Comparison of ENCODE assay signal across 9 mouse cellular contexts in the genomic region with DNA sequence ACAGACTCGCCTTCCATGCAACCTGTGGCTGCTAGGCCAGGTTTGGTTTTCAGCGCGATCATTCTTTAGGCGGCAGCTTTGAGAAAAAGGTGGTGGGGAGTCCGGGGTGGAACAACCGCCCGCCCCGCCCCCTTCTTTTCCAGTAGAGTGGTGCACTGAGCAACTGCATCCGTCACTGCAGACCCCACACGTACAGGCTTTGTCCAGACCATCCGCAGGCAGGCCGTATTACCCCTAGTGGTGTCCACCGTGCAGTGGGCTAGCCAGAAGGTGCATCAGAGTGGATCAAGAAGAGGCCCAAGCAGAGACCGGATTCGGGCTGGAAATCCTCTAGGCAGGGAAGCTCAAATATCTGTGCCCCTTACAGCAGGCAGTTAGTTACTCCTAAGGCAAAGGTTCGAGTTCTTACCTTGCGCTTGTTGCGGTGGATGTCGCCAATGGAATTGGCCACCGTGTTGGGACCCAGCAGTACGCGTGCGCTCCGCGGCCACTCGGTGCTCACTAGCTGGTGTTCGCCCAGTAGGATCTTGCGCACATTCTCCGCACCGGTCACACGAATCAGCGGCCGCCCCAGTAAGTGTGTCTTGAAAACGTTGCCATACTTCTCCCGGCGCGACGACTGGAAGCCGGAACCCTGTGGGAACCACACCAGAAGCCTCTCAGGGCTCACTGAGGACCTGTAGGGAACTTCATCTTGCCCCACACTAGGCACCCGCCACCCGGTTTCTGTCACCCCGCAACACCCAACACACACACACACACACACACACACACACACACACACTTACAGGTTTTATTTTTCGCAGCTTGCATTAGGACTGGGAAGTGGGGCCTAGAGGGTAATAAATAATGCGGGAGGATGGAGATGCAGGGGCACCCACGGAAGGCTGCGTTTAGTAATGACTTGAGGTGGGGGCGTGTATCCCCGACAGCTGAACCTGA. TPM values are rescaled to one million over a fixed set of nuclear protein-coding genes. Genes with fewer than 3 reads are reported as not detected.
A peak's percentile ranks its signal among the peaks of the same experiment; 100 is the strongest.
DNase-seq lines count a peak whose midpoint lies in the region; ATAC-seq and TF ChIP-seq lines count a peak whose summit lies in the region.
"Had no signal": no experiment of that assay in that cellular context is flagged by ENCODE, and none has a peak within 500 bp of the region (broad histone marks: within the 10 kb centered on the region; RNA-seq: fewer than 3 reads in every experiment).

No protein-coding gene starts in this region.

- H3K9ac ChIP-seq in lung, embryonic 14.5 days, result no peak overlapping the region
- H3K9ac ChIP-seq in forebrain, embryonic 13.5 days, result no peak overlapping the region
- peak overlapping the region; percentile 54 for H3K9ac ChIP-seq in hindbrain, embryonic 16.5 days (ENCODE audit: low read depth, low read length)

- peaks cover 88% of the 10 kb centered on the region for H3K27me3 ChIP-seq in lung, embryonic 14.5 days (ENCODE audit: insufficient read depth, low read length)
- H3K27me3 ChIP-seq in forebrain, embryonic 13.5 days, result peaks cover 99% of the 10 kb centered on the region
- H3K27me3 ChIP-seq in hindbrain, embryonic 16.5 days (replicated peaks; ENCODE audit: control insufficient read depth, insufficient read depth, low read length), result peaks cover 49% of the 10 kb centered on the region
- H3K27me3 ChIP-seq: Patski had no signal

- ATAC-seq in lung, embryonic 14.5 days (ENCODE audit: insufficient read depth), result peak; percentile 44
- ATAC-seq in forebrain, embryonic 13.5 days, result peak; percentile 31; the same call in 1 of the 2 replicates
- no peak for ATAC-seq in hindbrain, embryonic 16.5 days
- 0 out of 2 replicates have a peak, but pooled peaks have one; percentile 6 for ATAC-seq in megakaryocyte progenitor cell, adult 5-6 weeks (replicated peaks; ENCODE audit: poor library complexity)
- ATAC-seq: Patski had no signal

- peaks cover 29% of the 10 kb centered on the region for H3K4me1 ChIP-seq in lung, embryonic 14.5 days (ENCODE audit: insufficient read depth)
- H3K4me1 ChIP-seq in forebrain, embryonic 13.5 days, result peaks cover 60% of the 10 kb centered on the region
- H3K4me1 ChIP-seq in hindbrain, embryonic 16.5 days (ENCODE audit: control insufficient read depth, insufficient read depth, low read depth, low read length), result peaks cover 50% of the 10 kb centered on the region

- H3K27ac ChIP-seq in lung, embryonic 14.5 days (ENCODE audit: low read depth), result no peak overlapping the region
- no peak overlapping the region for H3K27ac ChIP-seq in forebrain, embryonic 13.5 days
- H3K27ac ChIP-seq in hindbrain, embryonic 16.5 days (ENCODE audit: low read depth, low read length), result peak overlapping the region; percentile 40; the same call in 1 of the 2 replicates

- peak overlapping the region; percentile 46 for H3K4me3 ChIP-seq in lung, embryonic 14.5 days (ENCODE audit: low read depth, low read length)
- peak overlapping the region; percentile 35 for H3K4me3 ChIP-seq in forebrain, embryonic 13.5 days
- peak overlapping the region; percentile 53 for H3K4me3 ChIP-seq in hindbrain, embryonic 16.5 days (ENCODE audit: low read length)

- peak overlapping the region; percentile 87 for H3K4me2 ChIP-seq in lung, embryonic 14.5 days
- H3K4me2 ChIP-seq in forebrain, embryonic 13.5 days, result peak overlapping the region; percentile 87
- H3K4me2 ChIP-seq in hindbrain, embryonic 16.5 days (ENCODE audit: low read length), result peak overlapping the region; percentile 76

- WGBS in lung, embryonic 14.5 days, result 2% methylated on average over 48 of the region's 48 CpGs
- WGBS in forebrain, embryonic 13.5 days, result under 1% methylated on average over 48 of the region's 48 CpGs
- 1% methylated on average over 48 of the region's 48 CpGs for WGBS in hindbrain, embryonic 16.5 days

- TF ChIP-seq CTCF in lung, embryonic 14.5 days (IDR thresholded peaks at IDR 0.05; ENCODE audit: low read depth), result peak; percentile 25; the same call in 1 of the 2 replicates

- no peaks in the 10 kb centered on the region for H3K9me3 ChIP-seq in lung, embryonic 14.5 days (ENCODE audit: low read depth, low read length)
- no peaks in the 10 kb centered on the region for H3K9me3 ChIP-seq in forebrain, embryonic 13.5 days (replicated peaks)
- no peaks in the 10 kb centered on the region for H3K9me3 ChIP-seq in hindbrain, embryonic 16.5 days (ENCODE audit: control insufficient read depth, low read length)

- DNase-seq in lung, embryonic 14.5 days, result peak; percentile 37
- no peak for DNase-seq in lung, postnatal 36 days
- no peak for DNase-seq in spleen, postnatal 4 days (ENCODE audit: low spot score in 2 of 2)
- no peak for DNase-seq in layer of hippocampus, adult 18-20 months (ENCODE audit: low spot score in 2 of 2)
- no peak for DNase-seq in right cerebral cortex, adult 18-20 months

- no peaks in the 10 kb centered on the region for H3K36me3 ChIP-seq in lung, embryonic 14.5 days (ENCODE audit: insufficient read depth)
- no peaks in the 10 kb centered on the region for H3K36me3 ChIP-seq in forebrain, embryonic 13.5 days (ENCODE audit: poor library complexity, severe bottlenecking)
- H3K36me3 ChIP-seq in hindbrain, embryonic 16.5 days (ENCODE audit: control insufficient read depth, insufficient read depth, low read length), result no peaks in the 10 kb centered on the region

RNA-seq across cellular contexts. Expression of gene Cyp26b1, which starts 9.6 kb away (rescaled TPM):
- 1.6 and 2.2 TPM in 2 replicates for polyA plus RNA-seq in lung, embryonic 14.5 days (2014; fragmentation: Nextera tagmentation; extraction: Ambion mirVana)
- 0.63 and 2.9 TPM in 2 replicates for polyA plus RNA-seq in forebrain, embryonic 13.5 days (2015; fragmentation: Nextera tagmentation; extraction: Ambion mirVana)
- polyA plus RNA-seq in hindbrain, embryonic 16.5 days (2015; fragmentation: Nextera tagmentation; extraction: Ambion mirVana), result 37.4 and 48.4 TPM in 2 replicates
- not detected in 2 replicates for total RNA-seq in megakaryocyte progenitor cell, adult 5-6 weeks (2015)
- not detected in 2 replicates for total RNA-seq in megakaryocyte progenitor cell, adult 5-6 weeks (2017)
- 1 to 10 TPM; 7.2 to 7.8 TPM for total RNA-seq in layer of hippocampus, adult 18-20 months (2021)
